Mouse (Mus musculus) CH12.LX (cell line): ENCODE measurements at regions not wholly inside any gene's neighbourhood (a gene's known extent, or its start where the extent isn't known, plus 50 kb on each side); places are given as distances from the start of the nearest gene placed in this dataset.

Source experiments
- DNase-seq: peaks from one replicate; pipeline ENCODE4 v3.0.0-alpha.2; 2013; ENCODE audit errors: extremely low read depth
- H3K27ac ChIP-seq: 2 replicates; pipeline ENCODE4 v1.5.1; 2012; ENCODE audit warnings: low read depth, mild to moderate bottlenecking, control low read depth, moderate library complexity; ENCODE audit not compliant: insufficient read depth
- H3K27me3 ChIP-seq: replicated peaks from 2 replicates; pipeline ENCODE3; 2012; ENCODE audit warnings: inconsistent platforms
- H3K36me3 ChIP-seq, 2 experiments: replicated peaks in 1 of 2; 2 replicates each; pipeline versions ENCODE3 to v1.6.1; 2012; ENCODE audit warnings: inconsistent platforms in 1 of 2, low read length in 1 of 2, mild to moderate bottlenecking in 1 of 2, mixed read lengths in 1 of 2, moderate library complexity in 1 of 2; ENCODE audit not compliant: control insufficient read depth in 1 of 2, insufficient read depth in 1 of 2
- H3K4me1 ChIP-seq, 2 experiments: 2 replicates each; pipeline ENCODE4 v1.6.1; 2012; ENCODE audit warnings: inconsistent platforms in 1 of 2, moderate library complexity in 1 of 2; ENCODE audit not compliant: insufficient read depth in 2 of 2, control insufficient read depth in 1 of 2
- H3K4me2 ChIP-seq: 2 replicates; pipeline ENCODE4 v1.6.1; 2012; ENCODE audit warnings: low read depth, mild to moderate bottlenecking, control low read depth; ENCODE audit not compliant: poor library complexity, insufficient read depth, severe bottlenecking
- H3K4me3 ChIP-seq, 3 experiments: fragments of 150-350 bp in 1 of 3; sonication (generic) in 1 of 3; replicated peaks in 1 of 3; 2 replicates each; pipeline versions ENCODE3 to v1.5.1; 2011 to 2012; ENCODE audit warnings: low read depth in 2 of 3, low read length in 2 of 3, mild to moderate bottlenecking in 2 of 3, moderate library complexity in 2 of 3, control low read depth in 1 of 3, improper control_type of control experiment in 1 of 3, inconsistent platforms in 1 of 3, mixed read lengths in 1 of 3; ENCODE audit not compliant: poor library complexity in 1 of 3
- H3K79me2 ChIP-seq: replicated peaks from 2 replicates; pipeline ENCODE4 v1.6.1; 2012; ENCODE audit warnings: mild to moderate bottlenecking, moderate library complexity; ENCODE audit not compliant: control insufficient read depth, poor library complexity, insufficient read depth, severe bottlenecking; ENCODE audit errors: extremely low read depth
- H3K9ac ChIP-seq: 2 replicates; pipeline ENCODE4 v1.6.1; 2012; ENCODE audit warnings: low read depth, mild to moderate bottlenecking, control low read depth, moderate library complexity; ENCODE audit not compliant: insufficient read depth
- H3K9me3 ChIP-seq: replicated peaks from 2 replicates; pipeline ENCODE3; 2012; ENCODE audit warnings: low read length, inconsistent platforms, mixed read lengths
- BHLHE40 ChIP-seq: IDR thresholded peaks from 2 replicates; pipeline ENCODE4 v1.6.1; 2011; ENCODE audit warnings: mild to moderate bottlenecking, low read depth, low read length, improper control_type of control experiment
- CHD2 ChIP-seq: IDR thresholded peaks from 2 replicates; pipeline ENCODE4 v1.6.1; 2011; ENCODE audit warnings: low read length, improper control_type of control experiment
- ELF1 ChIP-seq: IDR thresholded peaks from 2 replicates; pipeline ENCODE4 v1.6.1; 2014; ENCODE audit warnings: low read depth, mild to moderate bottlenecking, inconsistent platforms, low read length, improper control_type of control experiment
- EP300 ChIP-seq: IDR thresholded peaks from 2 replicates; pipeline ENCODE4 v1.6.1; 2011; ENCODE audit warnings: low read length, improper control_type of control experiment
- ETS1 ChIP-seq: conservative IDR thresholded peaks from 2 replicates; pipeline ENCODE4 v1.6.1; 2012; ENCODE audit warnings: low read depth, mild to moderate bottlenecking, inconsistent platforms, low read length, improper control_type of control experiment, moderate library complexity
- GABPA ChIP-seq: IDR thresholded peaks from 2 replicates; pipeline ENCODE4 v1.6.1; 2012; ENCODE audit warnings: low read depth, low read length, improper control_type of control experiment, inconsistent platforms; ENCODE audit not compliant: insufficient replicate concordance
- IRF4 ChIP-seq: IDR thresholded peaks from 2 replicates; pipeline ENCODE4 v1.6.1; 2014; ENCODE audit warnings: low read depth, mild to moderate bottlenecking, inconsistent platforms, low read length, improper control_type of control experiment
- KAT2A ChIP-seq: IDR thresholded peaks from 2 replicates; pipeline ENCODE4 v1.6.1; 2012; ENCODE audit warnings: low read length, improper control_type of control experiment, inconsistent platforms; ENCODE audit not compliant: insufficient replicate concordance
- MAFK ChIP-seq: IDR thresholded peaks from 2 replicates; pipeline ENCODE4 v1.6.1; 2011; ENCODE audit warnings: low read length, improper control_type of control experiment; ENCODE audit not compliant: insufficient replicate concordance
- MAX ChIP-seq: IDR thresholded peaks from 2 replicates; pipeline ENCODE4 v1.6.1; 2011; ENCODE audit warnings: low read length, improper control_type of control experiment
- MAZ ChIP-seq: IDR thresholded peaks from 2 replicates; pipeline ENCODE4 v1.6.1; 2012; ENCODE audit warnings: low read depth, mild to moderate bottlenecking, inconsistent platforms, low read length, improper control_type of control experiment, moderate library complexity
- MEF2A ChIP-seq: IDR thresholded peaks from 2 replicates; pipeline ENCODE4 v1.6.1; 2014; ENCODE audit warnings: low read depth, mild to moderate bottlenecking, inconsistent platforms, low read length, improper control_type of control experiment, borderline replicate concordance
- MXI1 ChIP-seq: IDR thresholded peaks from 2 replicates; pipeline ENCODE4 v1.6.1; 2011; ENCODE audit warnings: mild to moderate bottlenecking, low read depth, low read length, improper control_type of control experiment
- MYC ChIP-seq: IDR thresholded peaks from 2 replicates; pipeline ENCODE4 v1.6.1; 2011; ENCODE audit warnings: low read depth, mild to moderate bottlenecking, improper control_type of control experiment, low read length
- TCF12 ChIP-seq: IDR thresholded peaks from 2 replicates; pipeline ENCODE4 v1.6.1; 2014; ENCODE audit warnings: low read depth, mild to moderate bottlenecking, inconsistent platforms, low read length, improper control_type of control experiment
- dilution Hi-C: fragments of 300-500 bp; cut with MboI; formaldehyde crosslinking; loops from 2 replicates; pipeline ENCODE4 v1.14.3; 2020; ENCODE audit warnings: low sequenced_read_pairs; ENCODE audit not compliant: extremely low pct_unique_long_range_greater_than_20kb, extremely low pct_ligation_motif_present
- in situ Hi-C: fragments of 300-500 bp; cut with MboI; formaldehyde crosslinking; loops from 3 replicates; pipeline ENCODE4 v1.14.3; 2019; ENCODE audit warnings: low sequenced_read_pairs, low pct_ligation_motif_present, low pct_unique_long_range_greater_than_20kb, mixed read lengths

DNA sequence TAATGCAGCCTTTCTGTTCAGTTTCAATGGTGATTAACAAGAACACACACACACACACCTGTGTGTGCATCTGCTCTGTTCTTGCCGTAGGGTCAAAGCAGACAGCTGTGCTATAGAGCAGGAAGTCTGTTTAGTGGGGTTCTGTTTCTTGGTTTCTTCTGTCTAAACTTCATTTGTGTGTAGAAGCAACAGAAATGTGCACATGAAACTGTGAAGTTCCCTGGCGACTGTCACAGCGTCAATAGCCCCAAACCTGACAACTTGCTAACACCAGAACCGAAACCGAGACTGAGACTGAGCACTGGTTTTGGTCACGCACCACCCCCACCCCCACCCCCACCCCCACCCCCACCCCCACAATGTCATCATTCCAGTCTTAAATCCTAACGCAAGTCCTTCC lies 176.4 kb downstream of the Irs2 start:
- dilution Hi-C loops: no loop called here
- no peaks in the 10 kb centered on the region for H3K9me3 ChIP-seq
- H3K27me3 ChIP-seq: no peaks in the 10 kb centered on the region
- H3K4me1 ChIP-seq: peaks cover 31 to 81% of the 10 kb centered on the region in 2 experiments
- H3K9ac ChIP-seq: peak overlapping the region; percentile 19; the same call in 1 of the 2 replicates
- TF ChIP-seq IRF4 (peak; percentile 90), TCF12 (peak; percentile 79), MAX (0 out of 2 replicates have a peak, but pooled peaks have one; percentile 27), MYC (peak; percentile 60; the same call in 1 of the 2 replicates), MEF2A (peak; percentile 48; the same call in 1 of the 2 replicates), MAZ (no peak), ETS1 (peak; percentile 57), KAT2A (no peak), CHD2 (peak; percentile 75), MXI1 (no peak), BHLHE40 (peak; percentile 87), EP300 (peak; percentile 79; the same call in 1 of the 2 replicates)
- TF ChIP-seq, all 38 proteins: peak for 9
- Histone ChIP-seq H3K27ac (peak overlapping the region; percentile 71), H3K4me3 (no peak overlapping the region), H3K36me3 (no peaks in the 10 kb centered on the region), H3K79me2 (no peaks in the 10 kb centered on the region), H3K4me2 (peak overlapping the region; percentile 67)
- DNase-seq: peak; percentile 81
- in situ Hi-C loops: no loop called here

DNA sequence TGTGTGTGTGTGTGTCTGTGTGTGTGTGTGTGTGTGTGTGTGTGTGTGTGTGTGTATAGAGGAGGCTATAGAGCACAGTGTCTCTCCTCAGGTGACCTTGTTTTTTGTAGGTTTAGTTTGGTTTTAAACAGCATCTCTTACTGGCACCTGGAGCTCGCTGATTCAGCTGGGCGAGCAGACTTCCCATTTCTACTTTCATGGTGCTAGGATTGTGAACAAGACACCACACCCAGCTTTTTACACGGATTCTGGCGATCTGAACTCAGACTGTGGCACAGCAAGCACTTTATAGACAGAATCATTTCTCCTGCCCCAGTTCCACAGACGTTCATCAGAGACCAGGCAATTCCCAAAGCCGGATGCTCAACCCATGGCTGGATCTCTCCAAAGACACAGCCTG lies 177.0 kb downstream of the Irs2 start:
- H3K9me3 ChIP-seq: no peaks in the 10 kb centered on the region
- peak overlapping the region; percentile 71 for H3K27ac ChIP-seq
- peak overlapping the region; percentile 67 for H3K4me2 ChIP-seq
- dilution Hi-C loops (no loop called here), in situ Hi-C loops (no loop called here)
- no peaks in the 10 kb centered on the region for H3K79me2 ChIP-seq
- no peaks in the 10 kb centered on the region for H3K27me3 ChIP-seq
- peak overlapping the region in 2 of 3 experiments; percentile 13 to 32 for H3K4me3 ChIP-seq
- peak overlapping the region; percentile 19; the same call in 1 of the 2 replicates for H3K9ac ChIP-seq
- peaks cover 31 to 81% of the 10 kb centered on the region in 2 experiments for H3K4me1 ChIP-seq
- DNase-seq: peak; percentile 60
- H3K36me3 ChIP-seq: no peaks in the 10 kb centered on the region
- TF ChIP-seq GABPA (no peak), TCF12 (peak; percentile 18; the same call in 1 of the 2 replicates), ELF1 (0 out of 2 replicates have a peak, but pooled peaks have one; percentile 4), MAFK (peak; percentile 40; the same call in 1 of the 2 replicates)
